Mouse (Mus musculus): ENCODE measurements at regions not wholly inside any gene's neighbourhood (a gene's known extent, or its start where the extent isn't known, plus 50 kb on each side); places are given as distances from the start of the nearest gene placed in this dataset.

DNA sequence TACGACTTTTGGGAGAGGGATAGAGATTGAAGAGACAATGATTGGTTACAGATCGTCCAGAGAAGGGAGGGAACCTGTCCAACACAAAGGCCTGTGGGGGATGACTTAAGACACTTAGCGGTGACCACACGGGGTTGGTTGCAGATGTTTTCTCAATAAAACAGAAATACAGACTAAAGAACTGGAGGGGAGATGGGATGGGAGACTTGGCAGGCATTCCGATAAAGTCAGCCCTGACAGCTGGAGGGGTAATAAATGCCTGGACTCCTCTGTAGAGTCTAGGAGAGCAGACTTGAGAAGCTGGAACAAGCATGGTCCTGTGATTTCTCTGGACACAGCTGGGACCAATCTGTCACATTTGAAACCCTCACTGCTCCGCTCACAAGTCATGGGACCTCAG is 227.3 kb upstream of the Klf3 start:
- WGBS = 71% methylated on average over 6 of the region's 6 CpGs
- no peak for ATAC-seq (ENCODE audit: insufficient number of reproducible peaks, insufficient read depth, low FRiP score, low read depth)
- Histone ChIP-seq H3K4me2 (ENCODE audit: low read length) (no peak overlapping the region), H3K4me3 (ENCODE audit: control insufficient read depth in 1 of 2, insufficient read depth in 1 of 2, low read depth in 1 of 2, low read length in 2 of 2) (no peak overlapping the region), H3K27ac (replicated peaks in 1 of 2; ENCODE audit: control insufficient read depth in 1 of 2, insufficient read depth in 1 of 2, low read depth in 2 of 2, low read length in 2 of 2) (peak overlapping the region in 1 of 2 experiments; percentile 68; a peak in 2 of 4 replicates), H3K9ac (ENCODE audit: low read length) (no peak overlapping the region), H3K36me3 (ENCODE audit: control insufficient read depth, insufficient read depth, low read length) (no peaks in the 10 kb centered on the region), H3K9me3 (ENCODE audit: control insufficient read depth, low read length) (no peaks in the 10 kb centered on the region), H3K27me3 (ENCODE audit: control insufficient read depth, insufficient read depth, low read length) (no peaks in the 10 kb centered on the region), H3K4me1 (ENCODE audit: control insufficient read depth in 2 of 2, insufficient read depth in 2 of 2, low read length in 2 of 2) (peaks cover 18 to 38% of the 10 kb centered on the region in 2 experiments)

DNA sequence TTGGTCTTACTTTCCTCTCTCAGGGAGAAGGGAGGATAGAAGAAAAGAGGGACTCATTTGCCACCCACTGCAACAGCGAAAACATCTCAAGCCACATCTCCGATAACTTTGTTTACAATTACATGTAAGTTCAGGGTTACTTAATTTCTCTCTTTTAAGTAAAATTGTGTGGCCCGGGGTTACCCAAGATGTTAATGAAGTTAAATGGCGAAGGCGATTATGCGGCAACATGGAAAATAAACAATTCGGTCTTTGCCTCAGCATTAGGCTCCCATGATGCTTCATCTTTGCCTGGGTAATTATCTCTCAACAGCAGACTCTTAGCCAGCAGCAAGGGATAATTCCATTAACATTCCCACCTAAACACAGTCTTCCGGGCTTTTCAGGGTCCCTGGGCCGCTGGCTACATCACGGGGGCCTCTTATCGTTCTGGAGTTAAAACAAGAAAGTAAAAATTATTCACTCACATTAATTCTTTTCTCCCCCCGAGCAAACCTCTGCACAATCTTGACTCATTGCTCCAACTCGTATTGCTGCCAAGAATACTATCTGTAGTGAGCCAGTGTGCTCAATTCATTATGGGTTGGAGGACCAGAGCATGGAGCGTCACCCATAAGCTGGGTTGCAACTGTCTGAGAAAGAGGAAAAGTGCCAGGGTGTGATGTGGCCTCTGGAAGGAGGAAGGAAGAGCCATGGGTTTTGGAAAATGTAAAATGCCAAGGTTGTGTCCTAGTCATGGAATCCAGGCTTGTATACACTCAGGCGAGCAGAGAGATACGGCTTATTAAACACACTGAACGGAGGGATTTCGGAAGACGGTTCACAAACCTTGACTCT is 226.5 kb upstream of the Klf3 start:
- Histone ChIP-seq H3K27ac (replicated peaks in 1 of 2; ENCODE audit: control insufficient read depth in 1 of 2, insufficient read depth in 1 of 2, low read depth in 2 of 2, low read length in 2 of 2) (peak overlapping the region; percentile 47 to 68), H3K27me3 (ENCODE audit: control insufficient read depth, insufficient read depth, low read length) (no peaks in the 10 kb centered on the region), H3K9me3 (ENCODE audit: control insufficient read depth, low read length) (no peaks in the 10 kb centered on the region), H3K4me3 (ENCODE audit: control insufficient read depth in 1 of 2, insufficient read depth in 1 of 2, low read depth in 1 of 2, low read length in 2 of 2) (no peak overlapping the region), H3K4me2 (ENCODE audit: low read length) (0 out of 2 replicates have a peak overlapping the region, but pooled peaks have one; percentile 9), H3K4me1 (ENCODE audit: control insufficient read depth in 2 of 2, insufficient read depth in 2 of 2, low read length in 2 of 2) (peaks cover 25 to 45% of the 10 kb centered on the region in 2 experiments), H3K36me3 (ENCODE audit: control insufficient read depth, insufficient read depth, low read length) (no peaks in the 10 kb centered on the region), H3K9ac (ENCODE audit: low read length) (no peak overlapping the region)
- ATAC-seq (ENCODE audit: insufficient number of reproducible peaks, insufficient read depth, low FRiP score, low read depth) = peak; percentile 55; the same call in 1 of the 2 replicates
- WGBS = 63% methylated on average over 19 of the region's 19 CpGs

DNA sequence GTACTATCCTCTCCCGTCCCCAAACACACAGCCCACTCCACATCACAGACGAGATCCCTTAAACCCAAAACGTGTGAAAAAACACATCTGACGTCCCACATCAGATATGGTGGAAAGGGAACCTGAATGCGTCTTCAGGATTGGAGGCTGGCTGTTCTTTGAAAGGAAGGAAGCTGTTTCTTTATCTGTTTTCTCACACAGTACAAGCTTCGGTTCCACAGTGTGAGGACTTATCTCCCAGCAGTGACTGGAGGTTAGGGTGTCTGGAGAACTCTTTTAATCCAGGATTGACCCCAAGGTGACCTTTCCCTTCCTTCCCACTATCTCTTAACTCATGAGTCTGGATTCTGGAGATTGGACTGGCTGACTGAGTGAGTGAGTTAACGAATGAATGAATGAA is 225.8 kb upstream of the Klf3 start:
- no peak for ATAC-seq (ENCODE audit: insufficient number of reproducible peaks, insufficient read depth, low FRiP score, low read depth)
- H3K4me2 ChIP-seq (ENCODE audit: low read length) = 0 out of 2 replicates have a peak overlapping the region, but pooled peaks have one; percentile 9
- H3K27me3 ChIP-seq (ENCODE audit: control insufficient read depth, insufficient read depth, low read length) = no peaks in the 10 kb centered on the region
- no peaks in the 10 kb centered on the region for H3K36me3 ChIP-seq (ENCODE audit: control insufficient read depth, insufficient read depth, low read length)
- no peak overlapping the region for H3K4me3 ChIP-seq (ENCODE audit: control insufficient read depth in 1 of 2, insufficient read depth in 1 of 2, low read depth in 1 of 2, low read length in 2 of 2)
- peaks cover 26 to 46% of the 10 kb centered on the region in 2 experiments for H3K4me1 ChIP-seq (ENCODE audit: control insufficient read depth in 2 of 2, insufficient read depth in 2 of 2, low read length in 2 of 2)
- H3K9me3 ChIP-seq (ENCODE audit: control insufficient read depth, low read length) = no peaks in the 10 kb centered on the region
- peak overlapping the region; percentile 47 to 68 for H3K27ac ChIP-seq (replicated peaks in 1 of 2; ENCODE audit: control insufficient read depth in 1 of 2, insufficient read depth in 1 of 2, low read depth in 2 of 2, low read length in 2 of 2)
- 16% methylated on average over 7 of the region's 7 CpGs for WGBS
- H3K9ac ChIP-seq (ENCODE audit: low read length) = no peak overlapping the region

DNA sequence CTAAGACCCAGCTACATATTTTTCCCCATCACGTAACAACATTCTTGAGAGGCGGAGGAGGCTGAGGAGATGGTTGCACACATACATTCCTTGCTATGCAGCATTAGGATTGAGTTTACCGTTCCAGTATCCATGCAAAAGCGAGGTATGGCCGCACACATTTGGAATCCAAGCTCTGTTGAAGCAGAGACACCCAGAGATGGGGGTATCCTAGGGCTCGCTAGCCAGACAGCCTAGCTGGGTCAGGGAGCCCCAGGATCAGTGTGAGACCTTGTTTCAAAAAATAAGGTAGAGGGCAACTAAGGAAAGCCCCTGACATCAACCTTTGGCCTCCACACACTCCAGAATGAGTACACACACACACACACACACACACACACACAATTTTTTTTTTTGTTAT is 224.7 kb upstream of the Klf3 start:
- no peak for ATAC-seq (ENCODE audit: insufficient number of reproducible peaks, insufficient read depth, low FRiP score, low read depth)
- H3K9me3 ChIP-seq (ENCODE audit: control insufficient read depth, low read length) = no peaks in the 10 kb centered on the region
- 90% methylated on average over 6 of the region's 6 CpGs for WGBS
- H3K4me1 ChIP-seq (ENCODE audit: control insufficient read depth in 2 of 2, insufficient read depth in 2 of 2, low read length in 2 of 2) = peaks cover 26 to 46% of the 10 kb centered on the region in 2 experiments
- no peak overlapping the region for H3K4me3 ChIP-seq (ENCODE audit: control insufficient read depth in 1 of 2, insufficient read depth in 1 of 2, low read depth in 1 of 2, low read length in 2 of 2)
- no peak overlapping the region for H3K9ac ChIP-seq (ENCODE audit: low read length)
- H3K27ac ChIP-seq (replicated peaks in 1 of 2; ENCODE audit: control insufficient read depth in 1 of 2, insufficient read depth in 1 of 2, low read depth in 2 of 2, low read length in 2 of 2) = peak overlapping the region in 1 of 2 experiments; percentile 74; a peak in 2 of 4 replicates
- H3K27me3 ChIP-seq (ENCODE audit: control insufficient read depth, insufficient read depth, low read length) = no peaks in the 10 kb centered on the region
- no peak overlapping the region for H3K4me2 ChIP-seq (ENCODE audit: low read length)
- no peaks in the 10 kb centered on the region for H3K36me3 ChIP-seq (ENCODE audit: control insufficient read depth, insufficient read depth, low read length)

DNA sequence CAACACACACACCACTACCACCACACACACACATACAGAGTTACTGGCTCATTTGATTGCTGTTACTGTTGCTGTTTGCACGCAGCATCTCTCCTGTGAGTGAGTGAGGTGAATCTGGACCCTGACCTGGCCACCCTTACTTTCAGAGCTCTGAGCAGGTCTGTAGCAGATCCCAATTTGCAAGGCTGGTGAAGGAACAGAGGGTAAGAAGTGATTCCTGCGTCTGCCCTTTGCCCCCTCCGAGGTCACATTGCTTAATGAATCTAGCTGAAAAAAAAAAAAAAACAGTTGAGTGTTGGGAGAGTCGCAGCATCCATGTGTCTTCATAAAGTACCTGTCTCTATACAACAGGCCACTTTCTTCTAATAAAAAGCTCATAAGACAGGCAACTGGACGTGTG is 224.1 kb upstream of the Klf3 start:
- Histone ChIP-seq H3K4me2 (ENCODE audit: low read length) (no peak overlapping the region), H3K4me3 (ENCODE audit: control insufficient read depth in 1 of 2, insufficient read depth in 1 of 2, low read depth in 1 of 2, low read length in 2 of 2) (no peak overlapping the region), H3K9me3 (ENCODE audit: control insufficient read depth, low read length) (no peaks in the 10 kb centered on the region), H3K27me3 (ENCODE audit: control insufficient read depth, insufficient read depth, low read length) (no peaks in the 10 kb centered on the region), H3K36me3 (ENCODE audit: control insufficient read depth, insufficient read depth, low read length) (no peaks in the 10 kb centered on the region), H3K27ac (replicated peaks in 1 of 2; ENCODE audit: control insufficient read depth in 1 of 2, insufficient read depth in 1 of 2, low read depth in 2 of 2, low read length in 2 of 2) (peak overlapping the region; percentile 52 to 74; a peak in 2 of 4 replicates), H3K9ac (ENCODE audit: low read length) (no peak overlapping the region), H3K4me1 (ENCODE audit: control insufficient read depth in 2 of 2, insufficient read depth in 2 of 2, low read length in 2 of 2) (peaks cover 26 to 46% of the 10 kb centered on the region in 2 experiments)
- no peak for ATAC-seq (ENCODE audit: insufficient number of reproducible peaks, insufficient read depth, low FRiP score, low read depth)
- WGBS = 57% methylated on average over 5 of the region's 5 CpGs

DNA sequence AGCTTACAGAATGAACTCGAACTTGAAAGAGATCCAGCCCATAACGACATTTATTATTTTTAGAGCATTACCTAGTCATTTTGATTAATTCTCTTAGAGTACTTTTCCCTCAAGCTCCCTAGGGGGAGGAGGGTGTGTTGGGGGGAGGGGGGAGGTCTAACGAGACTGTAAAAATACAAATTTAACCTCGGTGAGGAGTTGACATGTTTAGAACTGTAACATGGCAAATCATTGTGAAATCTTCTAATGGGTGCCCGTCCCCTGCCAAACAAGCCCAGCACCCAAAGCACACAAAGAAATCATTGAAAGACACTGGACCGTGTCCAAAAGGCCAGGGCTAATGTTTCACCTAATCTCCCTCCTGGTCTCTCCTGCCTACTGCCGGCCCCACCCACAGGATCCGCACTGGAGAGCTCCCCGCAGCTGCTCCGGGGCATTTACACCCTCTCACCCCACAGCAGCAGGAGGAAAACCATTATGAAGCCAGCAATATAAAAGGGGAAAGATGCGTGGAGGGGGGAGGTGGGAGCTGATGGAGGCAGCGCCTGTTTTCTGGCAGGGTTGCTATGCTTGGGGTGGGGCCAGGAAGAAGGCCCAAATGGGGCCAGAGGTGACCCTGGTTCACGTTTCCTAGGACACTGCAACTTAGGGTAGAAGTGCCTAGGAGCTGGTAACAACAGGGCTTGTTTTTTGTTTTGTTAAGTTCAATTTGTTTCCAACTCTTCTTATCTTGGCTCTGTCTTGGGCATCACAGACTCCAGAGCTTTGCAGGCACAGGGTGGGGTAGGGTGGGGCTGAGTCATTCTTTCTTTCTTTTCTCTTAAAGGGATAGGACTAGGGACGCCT is 223.5 kb upstream of the Klf3 start:
- WGBS = 9% methylated on average over 14 of the region's 14 CpGs
- Histone ChIP-seq H3K9ac (ENCODE audit: low read length) (peak overlapping the region; percentile 66), H3K36me3 (ENCODE audit: control insufficient read depth, insufficient read depth, low read length) (no peaks in the 10 kb centered on the region), H3K4me3 (ENCODE audit: control insufficient read depth in 1 of 2, insufficient read depth in 1 of 2, low read depth in 1 of 2, low read length in 2 of 2) (0 out of 4 replicates have a peak overlapping the region, but pooled peaks have one; percentile 3 to 10), H3K4me1 (ENCODE audit: control insufficient read depth in 2 of 2, insufficient read depth in 2 of 2, low read length in 2 of 2) (peaks cover 26 to 46% of the 10 kb centered on the region in 2 experiments), H3K4me2 (ENCODE audit: low read length) (peak overlapping the region; percentile 57), H3K9me3 (ENCODE audit: control insufficient read depth, low read length) (no peaks in the 10 kb centered on the region), H3K27me3 (ENCODE audit: control insufficient read depth, insufficient read depth, low read length) (no peaks in the 10 kb centered on the region), H3K27ac (replicated peaks in 1 of 2; ENCODE audit: control insufficient read depth in 1 of 2, insufficient read depth in 1 of 2, low read depth in 2 of 2, low read length in 2 of 2) (peak overlapping the region; percentile 72 to 74)
- ATAC-seq (ENCODE audit: insufficient number of reproducible peaks, insufficient read depth, low FRiP score, low read depth) = peak; percentile 46; the same call in 1 of the 2 replicates

DNA sequence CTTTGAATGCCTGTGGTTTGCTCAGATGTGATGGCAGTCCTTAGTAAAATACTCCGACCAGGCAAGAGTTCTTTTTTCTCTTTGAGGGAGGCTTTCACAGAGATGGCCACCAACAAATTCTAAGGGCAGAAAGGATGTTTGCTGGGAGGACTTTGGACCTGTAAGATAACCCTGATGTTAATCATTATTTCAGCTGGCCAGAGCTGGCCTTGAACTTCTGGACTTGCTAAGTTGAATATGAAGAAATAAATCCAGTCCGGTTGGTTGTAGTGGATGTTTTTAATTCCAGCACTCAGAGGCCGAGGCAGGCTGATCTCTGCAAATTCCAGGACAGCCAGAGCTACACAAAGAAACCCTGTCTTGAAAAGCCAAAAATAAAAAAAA is 222.9 kb upstream of the Klf3 start:
- no peaks in the 10 kb centered on the region for H3K27me3 ChIP-seq (ENCODE audit: control insufficient read depth, insufficient read depth, low read length)
- H3K4me2 ChIP-seq (ENCODE audit: low read length) = peak overlapping the region; percentile 57
- WGBS = 80% methylated on average over 3 of the region's 3 CpGs
- no peaks in the 10 kb centered on the region for H3K36me3 ChIP-seq (ENCODE audit: control insufficient read depth, insufficient read depth, low read length)
- no peaks in the 10 kb centered on the region for H3K9me3 ChIP-seq (ENCODE audit: control insufficient read depth, low read length)
- H3K27ac ChIP-seq (replicated peaks in 1 of 2; ENCODE audit: control insufficient read depth in 1 of 2, insufficient read depth in 1 of 2, low read depth in 2 of 2, low read length in 2 of 2) = peak overlapping the region; percentile 22 to 74; a peak in 2 of 4 replicates
- no peak for ATAC-seq (ENCODE audit: insufficient number of reproducible peaks, insufficient read depth, low FRiP score, low read depth)
- no peak overlapping the region for H3K4me3 ChIP-seq (ENCODE audit: control insufficient read depth in 1 of 2, insufficient read depth in 1 of 2, low read depth in 1 of 2, low read length in 2 of 2)
- peaks cover 26 to 46% of the 10 kb centered on the region in 2 experiments for H3K4me1 ChIP-seq (ENCODE audit: control insufficient read depth in 2 of 2, insufficient read depth in 2 of 2, low read length in 2 of 2)
- H3K9ac ChIP-seq (ENCODE audit: low read length) = no peak overlapping the region
